Mouse (Mus musculus): ENCODE results near the gene Nrm. TPM values are rescaled to one million over a fixed set of nuclear protein-coding genes. Genes with fewer than 3 reads are reported as not detected.
A peak's percentile ranks its signal among the peaks of the same experiment; 100 is the strongest.
"Not testable (repeated sequence)": the region's sequence is repeated elsewhere in the genome, so short reads cannot be mapped to it uniquely, and the experiment has no call there.

The Nrm gene
- total RNA-seq, 2 experiments from 2014 or later = 6.7 to 7.5 TPM

- DNase-seq = no peak
Measured at GRCm38 (mm10) chr17:35834696-35835422, 26.3 kb upstream of the Nrm start.

- DNase-seq = no peak
Measured at GRCm38 (mm10) chr17:35835424-35836140, 25.5 kb upstream of the Nrm start.

- DNase-seq = peak; percentile 80 to 82
Measured at GRCm38 (mm10) chr17:35836178-35836965, 24.7 kb upstream of the Nrm start.

GRCm38 (mm10) chr17:35836991-35837422 is 24.1 kb upstream of the Nrm start:
- peak; percentile 90 to 94 for DNase-seq

- peak; percentile 49 to 74 for DNase-seq
Measured at GRCm38 (mm10) chr17:35837487-35837886, 23.6 kb upstream of the Nrm start.

GRCm38 (mm10) chr17:35838122-35838544 is 23.0 kb upstream of the Nrm start, which contains the start of gene Tubb5:
TSS of gene Tubb5 (minus strand) at chr17:35838306.
- DNase-seq = peak; percentile 98

- no peak for DNase-seq
Measured at GRCm38 (mm10) chr17:35838570-35838969, 22.5 kb upstream of the Nrm start.

- not testable (repeated sequence) for DNase-seq
Measured at GRCm38 (mm10) chr17:35839002-35839401, 22.1 kb upstream of the Nrm start.

- no peak for DNase-seq
Measured at GRCm38 (mm10) chr17:35840561-35840960, 20.6 kb upstream of the Nrm start.

GRCm38 (mm10) chr17:35841076-35841950 is 19.8 kb upstream of the Nrm start, which contains the start of gene Mdc1:
TSS of gene Mdc1 (plus strand) at chr17:35841515.
- peak; percentile 98 to 99 for DNase-seq

- no peak for DNase-seq
Measured at GRCm38 (mm10) chr17:35842006-35842405, 19.1 kb upstream of the Nrm start.

- no peak for DNase-seq
Measured at GRCm38 (mm10) chr17:35843514-35843913, 17.6 kb upstream of the Nrm start.

GRCm38 (mm10) chr17:35848112-35848511 is 13.0 kb upstream of the Nrm start:
- peak in 1 of 2 experiments; percentile 50 for DNase-seq

- no peak for DNase-seq
Measured at GRCm38 (mm10) chr17:35850974-35851373, 10.1 kb upstream of the Nrm start.

- no peak for DNase-seq
Measured at GRCm38 (mm10) chr17:35859371-35859770, 1.7 kb upstream of the Nrm start.

- no peak for DNase-seq
Measured at GRCm38 (mm10) chr17:35859835-35860234, 1.3 kb upstream of the Nrm start.

GRCm38 (mm10) chr17:35860831-35861197 is 304 bp upstream of the Nrm start:
- no peak for DNase-seq

- no peak for DNase-seq
Measured at GRCm38 (mm10) chr17:35864832-35865353, 3.8 kb downstream of the Nrm start.

- DNase-seq = peak; percentile 75 to 85
Measured at GRCm38 (mm10) chr17:35865481-35866280, 4.6 kb downstream of the Nrm start, which contains the start of gene Ppp1r18. TSS of gene Ppp1r18 (plus strand) at chr17:35865593.

GRCm38 (mm10) chr17:35866281-35866831 is 5.2 kb downstream of the Nrm start:
- DNase-seq = peak; percentile 80 to 87
